In genomic region chr7:75384506-75384911, GRCm38 (mm10) we compare ENCODE assay signal across 11 mouse cellular contexts.
DNase-seq lines count a peak whose midpoint lies in the region; ATAC-seq lines count a peak whose summit lies in the region.
"Had no signal": no experiment of that assay in that cellular context is flagged by ENCODE, and none has a peak within 500 bp of the region (broad histone marks: within the 10 kb centered on the region; RNA-seq: fewer than 3 reads in every experiment).

No protein-coding gene starts in this region.

- no peak overlapping the region for H3K4me2 ChIP-seq in forebrain, embryonic 11.5 days (ENCODE audit: low read depth, low read length, severe bottlenecking)
- no peak overlapping the region for H3K4me2 ChIP-seq in forebrain, embryonic 16.5 days (ENCODE audit: low read length)
- no peak overlapping the region for H3K4me2 ChIP-seq in neural tube, embryonic 14.5 days (ENCODE audit: low read depth, low read length)
- no peak overlapping the region for H3K4me2 ChIP-seq in neural tube, embryonic 15.5 days
- H3K4me2 ChIP-seq: neural tube, embryonic 13.5 days had no signal

- peak; percentile 33 for DNase-seq in forebrain, embryonic 11.5 days (ENCODE audit: low spot score)
- DNase-seq in lung, postnatal 14 days: peak; percentile 23
- DNase-seq in thymus, postnatal 36 days: peak; percentile 20 to 42
- DNase-seq in layer of hippocampus, postnatal 36 days: no peak
- DNase-seq in layer of hippocampus, postnatal 10 days (ENCODE audit: low spot score in 2 of 2): no peak

- no peaks in the 10 kb centered on the region for H3K27me3 ChIP-seq in forebrain, embryonic 11.5 days (ENCODE audit: control insufficient read depth, insufficient read depth, low read length)
- no peaks in the 10 kb centered on the region for H3K27me3 ChIP-seq in forebrain, embryonic 16.5 days (replicated peaks; ENCODE audit: control insufficient read depth, insufficient read depth, low read length)
- no peaks in the 10 kb centered on the region for H3K27me3 ChIP-seq in neural tube, embryonic 14.5 days (ENCODE audit: control insufficient read depth, insufficient read depth, low read length)
- no peaks in the 10 kb centered on the region for H3K27me3 ChIP-seq in neural tube, embryonic 15.5 days (replicated peaks)
- H3K27me3 ChIP-seq: CH12.LX; neural tube, embryonic 13.5 days had no signal

- no peak overlapping the region for H3K27ac ChIP-seq in forebrain, embryonic 11.5 days (ENCODE audit: low read depth, low read length)
- no peak overlapping the region for H3K27ac ChIP-seq in forebrain, embryonic 16.5 days (ENCODE audit: low read length)
- H3K27ac ChIP-seq in neural tube, embryonic 14.5 days (ENCODE audit: low read depth, low read length): no peak overlapping the region
- H3K27ac ChIP-seq in neural tube, embryonic 15.5 days (replicated peaks): no peak overlapping the region
- H3K27ac ChIP-seq: neural tube, embryonic 13.5 days had no signal

- H3K9ac ChIP-seq in forebrain, embryonic 11.5 days (ENCODE audit: low read length): no peak overlapping the region
- no peak overlapping the region for H3K9ac ChIP-seq in forebrain, embryonic 16.5 days (replicated peaks; ENCODE audit: low read depth, low read length)
- no peak overlapping the region for H3K9ac ChIP-seq in neural tube, embryonic 14.5 days (replicated peaks; ENCODE audit: low read depth, low read length)
- H3K9ac ChIP-seq in neural tube, embryonic 15.5 days (replicated peaks): no peak overlapping the region
- H3K9ac ChIP-seq: neural tube, embryonic 13.5 days had no signal

- H3K36me3 ChIP-seq in forebrain, embryonic 11.5 days (ENCODE audit: control insufficient read depth, insufficient read depth, low read length): no peaks in the 10 kb centered on the region
- H3K36me3 ChIP-seq in forebrain, embryonic 16.5 days (ENCODE audit: control insufficient read depth, insufficient read depth): no peaks in the 10 kb centered on the region
- no peaks in the 10 kb centered on the region for H3K36me3 ChIP-seq in neural tube, embryonic 14.5 days (ENCODE audit: control insufficient read depth, insufficient read depth, low read length)
- H3K36me3 ChIP-seq in neural tube, embryonic 15.5 days: no peaks in the 10 kb centered on the region
- H3K36me3 ChIP-seq: neural tube, embryonic 13.5 days had no signal

- no peak overlapping the region for H3K4me3 ChIP-seq in forebrain, embryonic 11.5 days (ENCODE audit: low read depth, low read length)
- no peak overlapping the region for H3K4me3 ChIP-seq in forebrain, embryonic 16.5 days (replicated peaks; ENCODE audit: low read length)
- H3K4me3 ChIP-seq in neural tube, embryonic 14.5 days (ENCODE audit: low read depth, low read length): no peak overlapping the region
- no peak overlapping the region for H3K4me3 ChIP-seq in neural tube, embryonic 15.5 days (replicated peaks)
- H3K4me3 ChIP-seq: erythroblast, embryonic 14.5 days; neural tube, embryonic 13.5 days had no signal

- no peaks in the 10 kb centered on the region for H3K4me1 ChIP-seq in forebrain, embryonic 11.5 days (replicated peaks; ENCODE audit: control insufficient read depth, insufficient read depth, low read length)
- no peaks in the 10 kb centered on the region for H3K4me1 ChIP-seq in forebrain, embryonic 16.5 days (replicated peaks; ENCODE audit: control insufficient read depth, insufficient read depth, low read length)
- no peaks in the 10 kb centered on the region for H3K4me1 ChIP-seq in neural tube, embryonic 14.5 days (ENCODE audit: control insufficient read depth, insufficient read depth, low read length)
- H3K4me1 ChIP-seq in neural tube, embryonic 15.5 days: 0 out of 2 replicates have a peak, but pooled peaks cover 8% of the 10 kb centered on the region
- H3K4me1 ChIP-seq: neural tube, embryonic 13.5 days had no signal

- WGBS in forebrain, embryonic 11.5 days: 48% methylated on average over 8 of the region's 8 CpGs
- 45% methylated on average over 8 of the region's 8 CpGs for WGBS in forebrain, embryonic 16.5 days
- 15% methylated on average over 8 of the region's 8 CpGs for WGBS in neural tube, embryonic 14.5 days
- WGBS in neural tube, embryonic 15.5 days: 19% methylated on average over 8 of the region's 8 CpGs

- no peaks in the 10 kb centered on the region for H3K9me3 ChIP-seq in forebrain, embryonic 11.5 days (ENCODE audit: control insufficient read depth, low read length)
- H3K9me3 ChIP-seq in forebrain, embryonic 16.5 days (ENCODE audit: control insufficient read depth, low read length): no peaks in the 10 kb centered on the region
- no peaks in the 10 kb centered on the region for H3K9me3 ChIP-seq in neural tube, embryonic 14.5 days (ENCODE audit: control insufficient read depth, low read length)
- no peaks in the 10 kb centered on the region for H3K9me3 ChIP-seq in neural tube, embryonic 15.5 days (replicated peaks)
- H3K9me3 ChIP-seq: neural tube, embryonic 13.5 days had no signal

- 0 out of 2 replicates have a peak, but pooled peaks have one; percentile 42 for ATAC-seq in forebrain, embryonic 11.5 days (replicated peaks; ENCODE audit: low FRiP score)
- no peak for ATAC-seq in forebrain, embryonic 16.5 days
- peak; percentile 11; the same call in 1 of the 2 replicates for ATAC-seq in neural tube, embryonic 14.5 days (ENCODE audit: low read depth)
- no peak for ATAC-seq in neural tube, embryonic 15.5 days (ENCODE audit: low FRiP score)

Comparison
In these comparisons a context has a peak if more than half of its experiments do, and no peak if none do; other contexts are left out.
1. ATAC-seq: peak in forebrain, embryonic 11.5 days (single experiment) and neural tube, embryonic 14.5 days (single experiment); none in forebrain, embryonic 16.5 days (single experiment) and neural tube, embryonic 15.5 days (single experiment).
2. DNase-seq: peak in forebrain, embryonic 11.5 days (single experiment), lung, postnatal 14 days (single experiment) and thymus, postnatal 36 days (2 of 2); none in layer of hippocampus, postnatal 36 days (0 of 2) and layer of hippocampus, postnatal 10 days (0 of 2).